Mouse (Mus musculus) adrenal gland, adult 2 months (tissue): ENCODE measurements around the gene Gm2310. TPM values are rescaled to one million over a fixed set of nuclear protein-coding genes. Genes with fewer than 3 reads are reported as not detected.
A peak's percentile ranks its signal among the peaks of the same experiment; 100 is the strongest.
"Not testable (repeated sequence)": the region's sequence is repeated elsewhere in the genome, so short reads cannot be mapped to it uniquely, and the experiment has no call there.

ENCODE experiments used
- DNase-seq: peaks from one replicate; pipeline ENCODE4 v3.0.0; 2021
- long read RNA-seq: library from polyadenylated mRNA; stranded (forward); transcript quantifications from one replicate; pipeline ENCODE4 v2.0.0, GENCODE M21; 2021
- polyA plus RNA-seq: library from polyadenylated mRNA; depleted of rRNA; stranded (reverse); fragments of >200 nt; gene quantifications from 2 replicates; pipeline ENCODE4 v1.2.3, GENCODE M21; 2012; rRNA removed
- total RNA-seq, 2 experiments: library from RNA; stranded (reverse); gene quantifications; 2 replicates each; pipeline ENCODE4 v1.2.3; 2021

The Gm2310 gene
- total RNA-seq (not detected), polyA plus RNA-seq (not detected in 2 replicates)
- long read RNA-seq = 0 reads

GRCm38 (mm10) chr15:8519853-8520252 is at the start of gene Gm2310:
Gene Gm2310, minus strand, starts transcription at chr15:8519953.
- DNase-seq = not testable (repeated sequence)

- DNase-seq = peak; percentile 90
Measured at GRCm38 (mm10) chr15:8568645-8569528, 49.1 kb upstream of the Gm2310 start.

- DNase-seq = no peak
Measured at GRCm38 (mm10) chr15:8568286-8568644, 48.5 kb upstream of the Gm2310 start.

DNA sequence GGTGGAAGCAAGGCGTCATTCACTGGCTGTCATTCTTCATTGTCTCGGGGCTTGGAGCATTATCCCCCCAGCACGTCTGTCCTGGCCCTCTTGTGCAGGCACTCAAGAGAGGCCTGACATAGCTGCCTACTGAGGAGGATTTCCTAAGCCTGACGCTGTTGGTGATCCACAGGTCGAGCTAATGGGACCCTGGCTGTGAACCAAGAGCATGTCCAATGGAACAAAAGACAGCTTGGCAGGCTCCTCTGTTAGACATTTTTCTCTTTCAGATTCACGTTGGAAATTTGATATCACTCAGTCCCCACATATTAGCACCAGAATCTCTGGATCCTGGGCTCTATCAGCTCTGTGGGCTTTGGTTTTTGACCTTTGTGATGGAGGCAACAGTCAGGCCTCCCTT is 45.7 kb upstream of the Gm2310 start:
- no peak for DNase-seq

DNA sequence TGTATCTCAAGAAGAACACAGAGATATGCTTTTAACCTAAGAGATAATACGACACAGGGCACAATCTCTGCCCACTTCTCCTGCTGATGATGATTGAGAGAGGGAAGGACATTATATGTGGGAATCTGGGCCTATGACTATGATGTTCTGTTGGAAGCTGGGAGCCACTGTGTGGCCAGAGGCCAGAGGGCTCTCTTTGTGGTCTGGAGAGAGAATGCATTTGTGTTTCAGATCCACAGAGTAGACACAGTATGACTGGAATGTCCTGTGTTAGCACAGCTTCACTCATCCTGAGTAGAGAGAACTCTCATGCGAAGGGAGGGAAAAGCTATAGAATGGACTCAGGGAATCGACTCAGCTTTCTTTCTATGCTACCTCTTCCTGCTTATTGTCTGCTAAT is 44.6 kb upstream of the Gm2310 start:
- DNase-seq = no peak

GRCm38 (mm10) chr15:8563423-8564194 is 43.9 kb upstream of the Gm2310 start:
- no peak for DNase-seq

- no peak for DNase-seq
Measured at GRCm38 (mm10) chr15:8562776-8563175, 43.0 kb upstream of the Gm2310 start.

GRCm38 (mm10) chr15:8531201-8531600 is 11.4 kb upstream of the Gm2310 start:
- DNase-seq = no peak

DNA sequence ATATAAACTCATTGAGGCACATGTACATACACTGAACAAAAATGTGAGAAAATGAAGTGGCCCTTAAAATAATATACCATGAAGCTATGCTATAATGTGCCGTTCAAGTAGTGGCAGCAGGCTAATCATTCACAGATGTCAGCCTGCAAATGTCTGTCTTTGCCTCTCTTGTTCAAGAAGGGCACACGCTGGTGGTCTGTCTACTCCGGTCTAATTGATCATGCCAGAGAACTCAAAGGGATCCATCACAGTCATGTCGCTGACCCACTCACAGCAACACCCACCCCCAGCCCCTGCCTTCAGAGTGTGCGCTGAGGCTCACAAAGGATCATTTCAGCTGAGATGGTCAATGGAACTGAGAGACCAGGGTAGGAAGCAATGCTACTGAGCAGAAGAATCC is 6.8 kb downstream of the Gm2310 start:
- no peak for DNase-seq

DNA sequence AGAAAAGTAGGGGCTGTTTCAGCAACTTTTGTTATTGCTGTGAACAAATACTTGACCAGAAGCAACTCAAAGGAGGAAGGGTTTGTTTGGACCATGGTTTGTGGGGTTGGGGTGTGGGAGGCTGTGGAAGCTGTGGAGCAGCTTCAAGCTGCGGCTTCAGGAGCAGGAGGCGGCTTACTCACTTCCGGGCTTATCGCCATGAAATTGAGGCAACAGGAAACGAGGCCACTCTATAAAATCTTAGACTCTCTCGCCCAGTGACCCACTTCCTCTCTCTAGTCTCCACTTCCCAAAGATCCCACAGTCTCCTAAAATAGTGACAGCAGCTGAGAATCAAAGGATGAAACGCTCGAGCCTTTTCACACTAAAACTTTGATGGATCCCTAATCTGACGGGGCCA is 7.9 kb downstream of the Gm2310 start:
- DNase-seq = peak; percentile 19

GRCm38 (mm10) chr15:8502431-8502830 is 17.3 kb downstream of the Gm2310 start:
- no peak for DNase-seq

- no peak for DNase-seq
Measured at GRCm38 (mm10) chr15:8485261-8485660, 34.5 kb downstream of the Gm2310 start.

GRCm38 (mm10) chr15:8469006-8469575 is 50.7 kb downstream of the Gm2310 start:
- no peak for DNase-seq

Other genes starting within 250 kb of the Gm2310 start
- gene Nipbl, start 75.5 kb downstream of the Gm2310 start, total RNA-seq = 10 to 100 TPM; 35.8 to 50.4 TPM
- 1.7 and 1.9 TPM in 2 replicates for gene Nipbl, start 75.5 kb downstream of the Gm2310 start, polyA plus RNA-seq
- gene Slc1a3, start 190.8 kb upstream of the Gm2310 start, total RNA-seq = 10 to 100 TPM; 30.1 to 79.0 TPM
- gene Slc1a3, start 190.8 kb upstream of the Gm2310 start, polyA plus RNA-seq = 14.0 and 32.0 TPM in 2 replicates